Mouse (Mus musculus): Measurements from ENCODE around the gene Clic3.

DNA sequence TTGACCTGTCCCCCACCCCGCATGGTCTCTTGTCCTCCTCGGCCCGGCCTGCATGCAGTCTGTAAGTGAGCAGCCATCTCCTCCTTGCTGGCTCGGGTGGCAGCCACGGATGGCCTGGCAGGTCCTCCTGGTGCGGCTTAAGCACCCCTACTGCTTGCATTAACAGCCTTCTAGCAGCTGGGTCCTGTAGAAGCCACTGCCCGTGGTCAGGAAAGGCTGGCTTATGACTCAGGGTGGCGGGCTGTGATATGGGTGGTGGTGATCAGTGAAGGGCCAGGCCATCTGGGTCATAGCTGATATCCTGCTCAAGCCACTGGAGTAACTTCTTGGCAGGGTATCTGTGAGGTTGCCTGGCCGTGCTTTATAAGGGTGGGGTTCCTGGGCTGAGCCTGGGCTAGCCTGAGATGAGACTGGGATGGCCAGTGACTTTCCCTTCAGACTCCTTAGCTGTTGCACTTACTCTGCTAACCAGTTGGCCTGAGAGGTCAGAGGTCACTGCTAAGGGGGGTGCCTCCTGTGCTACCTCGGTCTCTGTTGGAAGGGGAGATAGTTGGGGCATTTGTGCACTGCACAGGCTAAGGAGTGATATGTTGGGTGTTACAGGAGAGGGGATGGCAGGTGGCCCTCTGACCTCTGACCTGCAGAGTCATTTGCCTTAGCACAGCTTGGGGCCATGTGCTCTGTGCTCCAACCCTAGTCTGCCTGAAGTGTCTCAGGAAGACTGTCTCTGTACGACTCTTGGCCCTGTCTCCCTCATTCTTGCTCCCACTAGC lies 24.1 kb upstream of the Clic3 start:
- TF ChIP-seq POLR2A (IDR thresholded peaks at IDR 0.05; ENCODE audit: borderline replicate concordance, control insufficient read depth, low read depth, low read length) (no peak), CTCF (IDR thresholded peaks at IDR 0.05; ENCODE audit: control insufficient read depth, insufficient read depth, low read length) (no peak)

All from bone marrow, adult 2 months (tissue).